Mouse (Mus musculus): ENCODE measurements around the gene Smad9. TPM values are rescaled to one million over a fixed set of nuclear protein-coding genes. Genes with fewer than 3 reads are reported as not detected.
"Not testable (repeated sequence)": the region's sequence is repeated elsewhere in the genome, so short reads cannot be mapped to it uniquely, and the experiment has no call there.

Gene Smad9
- polyA plus RNA-seq, 1 experiment from 2014 or later = 1.3 TPM

GRCm38 (mm10) chr3:54745799-54746198 is 9.6 kb upstream of the Smad9 start:
- no peak overlapping the region for H3K4me2 ChIP-seq (ENCODE audit: low read depth, low read length)
- WGBS = 65% methylated on average over 5 of the region's 5 CpGs
- no peak overlapping the region for H3K9ac ChIP-seq (ENCODE audit: low read length)
- H3K4me1 ChIP-seq (ENCODE audit: control insufficient read depth, insufficient read depth, low read length) = no peaks in the 10 kb centered on the region
- no peaks in the 10 kb centered on the region for H3K27me3 ChIP-seq (ENCODE audit: control insufficient read depth, insufficient read depth, low read length)
- peaks cover 78% of the 10 kb centered on the region for H3K36me3 ChIP-seq (ENCODE audit: control insufficient read depth, insufficient read depth, low read length)
- ATAC-seq (ENCODE audit: insufficient read depth, low FRiP score) = no peak
- no peak overlapping the region for H3K27ac ChIP-seq (ENCODE audit: low read length)
- no peaks in the 10 kb centered on the region for H3K9me3 ChIP-seq (replicated peaks; ENCODE audit: control insufficient read depth, low read length)
- H3K4me3 ChIP-seq (replicated peaks; ENCODE audit: low read length) = no peak overlapping the region

GRCm38 (mm10) chr3:54753411-54753810 is 2.0 kb upstream of the Smad9 start:
- WGBS = 67% methylated on average over 4 of the region's 4 CpGs
- Histone ChIP-seq H3K4me2 (ENCODE audit: low read depth, low read length) (no peak overlapping the region), H3K4me1 (ENCODE audit: control insufficient read depth, insufficient read depth, low read length) (peaks cover 17% of the 10 kb centered on the region), H3K9ac (ENCODE audit: low read length) (no peak overlapping the region), H3K4me3 (replicated peaks; ENCODE audit: low read length) (no peak overlapping the region), H3K27me3 (ENCODE audit: control insufficient read depth, insufficient read depth, low read length) (no peaks in the 10 kb centered on the region), H3K9me3 (replicated peaks; ENCODE audit: control insufficient read depth, low read length) (no peaks in the 10 kb centered on the region), H3K36me3 (ENCODE audit: control insufficient read depth, insufficient read depth, low read length) (peaks cover 24% of the 10 kb centered on the region), H3K27ac (ENCODE audit: low read length) (no peak overlapping the region)
- no peak for ATAC-seq (ENCODE audit: insufficient read depth, low FRiP score)

GRCm38 (mm10) chr3:54756058-54756457 is 676 bp downstream of the Smad9 start:
- no peak for ATAC-seq (ENCODE audit: insufficient read depth, low FRiP score)
- Histone ChIP-seq H3K36me3 (ENCODE audit: control insufficient read depth, insufficient read depth, low read length) (no peaks in the 10 kb centered on the region), H3K9me3 (replicated peaks; ENCODE audit: control insufficient read depth, low read length) (no peaks in the 10 kb centered on the region), H3K4me3 (replicated peaks; ENCODE audit: low read length) (peak overlapping the region; percentile 76), H3K9ac (ENCODE audit: low read length) (peak overlapping the region; percentile 84), H3K27ac (ENCODE audit: low read length) (peak overlapping the region; percentile 72), H3K27me3 (ENCODE audit: control insufficient read depth, insufficient read depth, low read length) (no peaks in the 10 kb centered on the region), H3K4me1 (ENCODE audit: control insufficient read depth, insufficient read depth, low read length) (peaks cover 17% of the 10 kb centered on the region), H3K4me2 (ENCODE audit: low read depth, low read length) (peak overlapping the region; percentile 98)
- WGBS = under 1% methylated on average over 11 of the region's 11 CpGs

- Histone ChIP-seq H3K4me1 (ENCODE audit: control insufficient read depth, insufficient read depth, low read length) (peaks cover 17% of the 10 kb centered on the region), H3K4me2 (ENCODE audit: low read depth, low read length) (peak overlapping the region; percentile 27; the same call in 1 of the 2 replicates), H3K27me3 (ENCODE audit: control insufficient read depth, insufficient read depth, low read length) (no peaks in the 10 kb centered on the region), H3K9ac (ENCODE audit: low read length) (no peak overlapping the region), H3K36me3 (ENCODE audit: control insufficient read depth, insufficient read depth, low read length) (no peaks in the 10 kb centered on the region), H3K9me3 (replicated peaks; ENCODE audit: control insufficient read depth, low read length) (no peaks in the 10 kb centered on the region), H3K27ac (ENCODE audit: low read length) (no peak overlapping the region), H3K4me3 (replicated peaks; ENCODE audit: low read length) (no peak overlapping the region)
- 54% methylated on average over 8 of the region's 8 CpGs for WGBS
- no peak for ATAC-seq (ENCODE audit: insufficient read depth, low FRiP score)
These were observed 2.1 kb downstream of the Smad9 start for GRCm38 (mm10) chr3:54757446-54757845.

- H3K4me2 ChIP-seq (ENCODE audit: low read depth, low read length) = no peak overlapping the region
- H3K4me3 ChIP-seq (replicated peaks; ENCODE audit: low read length) = no peak overlapping the region
- H3K27me3 ChIP-seq (ENCODE audit: control insufficient read depth, insufficient read depth, low read length) = no peaks in the 10 kb centered on the region
- H3K9ac ChIP-seq (ENCODE audit: low read length) = no peak overlapping the region
- no peaks in the 10 kb centered on the region for H3K36me3 ChIP-seq (ENCODE audit: control insufficient read depth, insufficient read depth, low read length)
- no peak overlapping the region for H3K27ac ChIP-seq (ENCODE audit: low read length)
- H3K4me1 ChIP-seq (ENCODE audit: control insufficient read depth, insufficient read depth, low read length) = peaks cover 17% of the 10 kb centered on the region
- no peak for ATAC-seq (ENCODE audit: insufficient read depth, low FRiP score)
- no peaks in the 10 kb centered on the region for H3K9me3 ChIP-seq (replicated peaks; ENCODE audit: control insufficient read depth, low read length)
- WGBS = 59% methylated on average over 9 of the region's 9 CpGs
These were observed 3.8 kb downstream of the Smad9 start for GRCm38 (mm10) chr3:54759211-54759610.

GRCm38 (mm10) chr3:54760321-54761115 is 5.1 kb downstream of the Smad9 start:
- 53% methylated on average over 15 of the region's 15 CpGs for WGBS

GRCm38 (mm10) chr3:54761258-54761657 is 5.9 kb downstream of the Smad9 start:
- Histone ChIP-seq H3K36me3 (ENCODE audit: control insufficient read depth, insufficient read depth, low read length) (no peaks in the 10 kb centered on the region), H3K4me1 (ENCODE audit: control insufficient read depth, insufficient read depth, low read length) (peaks cover 10% of the 10 kb centered on the region; the same call in 1 of the 2 replicates), H3K4me3 (replicated peaks; ENCODE audit: low read length) (no peak overlapping the region), H3K4me2 (ENCODE audit: low read depth, low read length) (no peak overlapping the region), H3K27ac (ENCODE audit: low read length) (no peak overlapping the region), H3K27me3 (ENCODE audit: control insufficient read depth, insufficient read depth, low read length) (no peaks in the 10 kb centered on the region), H3K9me3 (replicated peaks; ENCODE audit: control insufficient read depth, low read length) (no peaks in the 10 kb centered on the region), H3K9ac (ENCODE audit: low read length) (no peak overlapping the region)
- ATAC-seq (ENCODE audit: insufficient read depth, low FRiP score) = no peak
- 76% methylated on average over 1 of the region's 1 CpGs for WGBS

More at GRCm38 (mm10) chr3:54760321-54761115, 5.1 kb downstream of the Smad9 start:
- H3K27ac ChIP-seq (ENCODE audit: low read length) = no peak overlapping the region
- H3K4me2 ChIP-seq (ENCODE audit: low read depth, low read length) = no peak overlapping the region
- no peak overlapping the region for H3K4me3 ChIP-seq (replicated peaks; ENCODE audit: low read length)
- H3K27me3 ChIP-seq (ENCODE audit: control insufficient read depth, insufficient read depth, low read length) = no peaks in the 10 kb centered on the region
- no peak for ATAC-seq (ENCODE audit: insufficient read depth, low FRiP score)
- no peaks in the 10 kb centered on the region for H3K9me3 ChIP-seq (replicated peaks; ENCODE audit: control insufficient read depth, low read length)
- peaks cover 10% of the 10 kb centered on the region; the same call in 1 of the 2 replicates for H3K4me1 ChIP-seq (ENCODE audit: control insufficient read depth, insufficient read depth, low read length)
- H3K36me3 ChIP-seq (ENCODE audit: control insufficient read depth, insufficient read depth, low read length) = no peaks in the 10 kb centered on the region
- no peak overlapping the region for H3K9ac ChIP-seq (ENCODE audit: low read length)

- WGBS = 72% methylated on average over 18 of the region's 18 CpGs
- no peak for ATAC-seq (ENCODE audit: insufficient read depth, low FRiP score)
These were observed 9.0 kb downstream of the Smad9 start for GRCm38 (mm10) chr3:54764418-54764817.

GRCm38 (mm10) chr3:54765521-54765920 is 10.1 kb downstream of the Smad9 start:
- not testable (repeated sequence) for H3K9me3 ChIP-seq (replicated peaks; ENCODE audit: control insufficient read depth, low read length); H3K4me3 ChIP-seq (replicated peaks; ENCODE audit: low read length); H3K27me3 ChIP-seq (ENCODE audit: control insufficient read depth, insufficient read depth, low read length); H3K9ac ChIP-seq (ENCODE audit: low read length); H3K4me2 ChIP-seq (ENCODE audit: low read depth, low read length); H3K4me1 ChIP-seq (ENCODE audit: control insufficient read depth, insufficient read depth, low read length); H3K36me3 ChIP-seq (ENCODE audit: control insufficient read depth, insufficient read depth, low read length); ATAC-seq (ENCODE audit: insufficient read depth, low FRiP score)
- H3K27ac ChIP-seq (ENCODE audit: low read length) = peak overlapping the region; percentile 52
- WGBS = 79% methylated on average over 6 of the region's 6 CpGs

More at GRCm38 (mm10) chr3:54764418-54764817, 9.0 kb downstream of the Smad9 start:
- Histone ChIP-seq H3K27me3 (ENCODE audit: control insufficient read depth, insufficient read depth, low read length) (no peaks in the 10 kb centered on the region), H3K36me3 (ENCODE audit: control insufficient read depth, insufficient read depth, low read length) (no peaks in the 10 kb centered on the region), H3K9me3 (replicated peaks; ENCODE audit: control insufficient read depth, low read length) (no peaks in the 10 kb centered on the region), H3K4me1 (ENCODE audit: control insufficient read depth, insufficient read depth, low read length) (peaks cover 4% of the 10 kb centered on the region), H3K27ac (ENCODE audit: low read length) (no peak overlapping the region), H3K4me2 (ENCODE audit: low read depth, low read length) (peak overlapping the region; percentile 27; the same call in 1 of the 2 replicates), H3K9ac (ENCODE audit: low read length) (no peak overlapping the region), H3K4me3 (replicated peaks; ENCODE audit: low read length) (peak overlapping the region; percentile 1; the same call in 1 of the 2 replicates)
